ENCODE assay signal across 7 mouse cellular contexts in the genomic region with DNA sequence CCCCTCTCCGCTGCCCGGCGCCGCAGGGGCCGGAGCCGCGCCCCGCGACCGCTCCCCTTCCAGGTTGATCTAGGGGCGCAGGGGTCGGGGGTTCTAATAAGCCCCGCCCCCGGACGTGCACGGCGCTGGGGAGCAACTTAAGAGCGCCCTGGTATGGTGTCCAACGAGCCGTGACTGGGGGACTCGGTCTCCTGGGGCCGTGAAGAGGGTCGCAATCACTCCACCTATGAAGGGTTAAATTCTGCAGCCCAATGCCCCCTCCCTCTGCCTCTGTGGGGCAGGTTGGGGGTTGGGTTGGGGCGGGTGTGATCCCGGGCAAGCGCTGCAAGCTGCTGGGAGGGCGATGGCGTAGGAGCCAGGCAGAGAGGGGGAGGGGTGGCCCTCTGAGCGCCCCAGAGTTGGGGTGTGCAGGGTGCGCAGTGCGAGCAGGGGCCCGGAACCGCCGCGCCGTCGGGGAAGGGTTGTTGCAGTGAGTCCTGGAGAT. TPM values are rescaled to one million over a fixed set of nuclear protein-coding genes. Genes with fewer than 3 reads are reported as not detected.
DNase-seq lines count a peak whose midpoint lies in the region; ATAC-seq lines count a peak whose summit lies in the region.

No protein-coding gene starts in this region.

- peak overlapping the region; percentile 96 for H3K9ac ChIP-seq in limb, embryonic 13.5 days
- H3K9ac ChIP-seq in midbrain, embryonic 13.5 days (replicated peaks): peak overlapping the region; percentile 96

- DNase-seq in adrenal gland, adult 8-10 months: peak; percentile 66
- DNase-seq in embryonic facial prominence, embryonic 10.5 days (ENCODE audit: low spot score): peak; percentile 72
- DNase-seq in heart, adult 11 months: peak; percentile 99
- DNase-seq in kidney, adult 11 months: peak; percentile 64
- peak; percentile 47 for DNase-seq in spleen, adult 12 weeks (ENCODE audit: low spot score)

- H3K4me2 ChIP-seq in limb, embryonic 13.5 days (replicated peaks): peak overlapping the region; percentile 78
- H3K4me2 ChIP-seq in midbrain, embryonic 13.5 days (replicated peaks): peak overlapping the region; percentile 76

- no peaks in the 10 kb centered on the region for H3K9me3 ChIP-seq in embryonic facial prominence, embryonic 10.5 days
- H3K9me3 ChIP-seq in limb, embryonic 13.5 days: no peaks in the 10 kb centered on the region
- no peaks in the 10 kb centered on the region for H3K9me3 ChIP-seq in midbrain, embryonic 13.5 days

- ATAC-seq in limb, embryonic 13.5 days (ENCODE audit: low FRiP score, low read depth): peak; percentile 78
- ATAC-seq in midbrain, embryonic 13.5 days: peak; percentile 85

- peak overlapping the region; percentile 89 for H3K4me3 ChIP-seq in embryonic facial prominence, embryonic 10.5 days
- H3K4me3 ChIP-seq in limb, embryonic 13.5 days: peak overlapping the region; percentile 87
- peak overlapping the region; percentile 84 for H3K4me3 ChIP-seq in midbrain, embryonic 13.5 days (replicated peaks)

- H3K4me1 ChIP-seq in embryonic facial prominence, embryonic 10.5 days: peaks cover 32% of the 10 kb centered on the region
- H3K4me1 ChIP-seq in limb, embryonic 13.5 days: peaks cover 38% of the 10 kb centered on the region
- peaks cover 25% of the 10 kb centered on the region for H3K4me1 ChIP-seq in midbrain, embryonic 13.5 days (replicated peaks)

- no peaks in the 10 kb centered on the region for H3K36me3 ChIP-seq in embryonic facial prominence, embryonic 10.5 days (replicated peaks)
- no peaks in the 10 kb centered on the region for H3K36me3 ChIP-seq in limb, embryonic 13.5 days
- H3K36me3 ChIP-seq in midbrain, embryonic 13.5 days: no peaks in the 10 kb centered on the region

- WGBS in embryonic facial prominence, embryonic 10.5 days: under 1% methylated on average over 37 of the region's 37 CpGs
- under 1% methylated on average over 36 of the region's 37 CpGs for WGBS in limb, embryonic 13.5 days
- 1% methylated on average over 37 of the region's 37 CpGs for WGBS in midbrain, embryonic 13.5 days

- H3K27me3 ChIP-seq in embryonic facial prominence, embryonic 10.5 days (replicated peaks; ENCODE audit: low read depth, poor library complexity, severe bottlenecking): peaks cover 14% of the 10 kb centered on the region
- no peaks in the 10 kb centered on the region for H3K27me3 ChIP-seq in limb, embryonic 13.5 days
- H3K27me3 ChIP-seq in midbrain, embryonic 13.5 days: 0 out of 2 replicates have a peak, but pooled peaks cover 5% of the 10 kb centered on the region

- H3K27ac ChIP-seq in embryonic facial prominence, embryonic 10.5 days (replicated peaks): peak overlapping the region; percentile 93
- H3K27ac ChIP-seq in limb, embryonic 13.5 days: peak overlapping the region; percentile 92
- H3K27ac ChIP-seq in midbrain, embryonic 13.5 days: peak overlapping the region; percentile 84

RNA-seq across cellular contexts. Expression of gene Zbtb4, which starts 0.5 kb away (rescaled TPM):
- total RNA-seq in adrenal gland, adult 8-10 months (2022): 100 to 1,000 TPM in 2 of 4 experiments, 10 to 100 TPM in 2; 73.0 to 121 (median 97.6) TPM
- 0.55 and 1.0 TPM in 2 replicates for polyA plus RNA-seq in embryonic facial prominence, embryonic 10.5 days (2016; fragmentation: Nextera tagmentation; extraction: Ambion mirVana)
- 3.2 and 3.4 TPM in 2 replicates for polyA plus RNA-seq in limb, embryonic 13.5 days (2015; fragmentation: Nextera tagmentation; extraction: Ambion mirVana)
- 2.9 and 3.2 TPM in 2 replicates for polyA plus RNA-seq in midbrain, embryonic 13.5 days (2015; fragmentation: Nextera tagmentation; extraction: Ambion mirVana)

RNA-seq across cellular contexts. Expression of gene Slc35g3, which starts 4.4 kb away (rescaled TPM):
- not detected for total RNA-seq in adrenal gland, adult 8-10 months (2022)
- polyA plus RNA-seq in embryonic facial prominence, embryonic 10.5 days (2016; fragmentation: Nextera tagmentation; extraction: Ambion mirVana): 0.12 TPM in 1 of 2 replicates, not detected in the other
- polyA plus RNA-seq in limb, embryonic 13.5 days (2015; fragmentation: Nextera tagmentation; extraction: Ambion mirVana): not detected in 2 replicates
- 0.31 TPM in 1 of 2 replicates, not detected in the other for polyA plus RNA-seq in midbrain, embryonic 13.5 days (2015; fragmentation: Nextera tagmentation; extraction: Ambion mirVana)

RNA-seq across cellular contexts. Expression of gene Polr2a, which starts 7.7 kb away (rescaled TPM):
- total RNA-seq in adrenal gland, adult 8-10 months (2022): 100 to 1,000 TPM in 2 of 4 experiments, 10 to 100 TPM in 2; 85.2 to 125 (median 101) TPM
- polyA plus RNA-seq in embryonic facial prominence, embryonic 10.5 days (2016; fragmentation: Nextera tagmentation; extraction: Ambion mirVana): 31.3 and 34.9 TPM in 2 replicates
- 27.2 and 28.5 TPM in 2 replicates for polyA plus RNA-seq in limb, embryonic 13.5 days (2015; fragmentation: Nextera tagmentation; extraction: Ambion mirVana)
- polyA plus RNA-seq in midbrain, embryonic 13.5 days (2015; fragmentation: Nextera tagmentation; extraction: Ambion mirVana): 22.7 and 24.9 TPM in 2 replicates

RNA-seq across cellular contexts. Expression of gene Chrnb1, which starts 29.6 kb away (rescaled TPM):
- total RNA-seq in adrenal gland, adult 8-10 months (2022): 1 to 10 TPM; 1.5 to 8.1 (median 5.0) TPM
- polyA plus RNA-seq in embryonic facial prominence, embryonic 10.5 days (2016; fragmentation: Nextera tagmentation; extraction: Ambion mirVana): 1.4 and 2.3 TPM in 2 replicates
- polyA plus RNA-seq in limb, embryonic 13.5 days (2015; fragmentation: Nextera tagmentation; extraction: Ambion mirVana): 23.6 and 27.7 TPM in 2 replicates
- polyA plus RNA-seq in midbrain, embryonic 13.5 days (2015; fragmentation: Nextera tagmentation; extraction: Ambion mirVana): 0.83 and 0.85 TPM in 2 replicates

RNA-seq across cellular contexts. Expression of gene Fgf11, which starts 35.5 kb away (rescaled TPM):
- total RNA-seq in adrenal gland, adult 8-10 months (2022): 10 to 100 TPM in 2 of 4 experiments, 1 to 10 TPM in 2; 2.5 to 32.7 (median 16.9) TPM
- 0.91 and 0.93 TPM in 2 replicates for polyA plus RNA-seq in embryonic facial prominence, embryonic 10.5 days (2016; fragmentation: Nextera tagmentation; extraction: Ambion mirVana)
- 2.8 and 2.9 TPM in 2 replicates for polyA plus RNA-seq in limb, embryonic 13.5 days (2015; fragmentation: Nextera tagmentation; extraction: Ambion mirVana)
- polyA plus RNA-seq in midbrain, embryonic 13.5 days (2015; fragmentation: Nextera tagmentation; extraction: Ambion mirVana): 3.4 and 4.4 TPM in 2 replicates

Comparison
In these comparisons a context has a peak if more than half of its experiments do, and no peak if none do; other contexts are left out.
1. Peak in every context shown above with its lines: DNase-seq, ATAC-seq, H3K4me3 ChIP-seq and H3K27ac ChIP-seq.
2. DNase-seq: peak in every context shown above with its lines; median percentile 99 in heart, adult 11 months; 72 in embryonic facial prominence, embryonic 10.5 days; 66 in adrenal gland, adult 8-10 months; 64 in kidney, adult 11 months; 47 in spleen, adult 12 weeks.